Mouse (Mus musculus) midbrain, embryonic 11.5 days (tissue): Measurements from ENCODE around the gene Cga. TPM values are rescaled to one million over a fixed set of nuclear protein-coding genes. Genes with fewer than 3 reads are reported as not detected.

Source experiments
- ATAC-seq: fragments of 200-750 bp; cut with Nextera tagmentation; 2 replicates; pipeline ENCODE4 v1.8.0; 2017; ENCODE audit warnings: moderate TSS enrichment, moderate library complexity; ENCODE audit not compliant: low FRiP score
- DNase-seq: peaks from one replicate; pipeline ENCODE4 v3.0.0; 2015; ENCODE audit warnings: low spot score; ENCODE audit errors: missing footprints
- H3K27ac ChIP-seq: fragments of 300-500 bp; sonication (generic); 2 replicates; pipeline ENCODE4 v1.5.1; 2014; ENCODE audit warnings: low read depth, low read length
- H3K27me3 ChIP-seq: fragments of 300-500 bp; sonication (generic); 2 replicates; pipeline ENCODE4 v1.6.1; 2014; ENCODE audit warnings: mild to moderate bottlenecking, low read length, moderate library complexity, mixed read lengths; ENCODE audit not compliant: control insufficient read depth, insufficient read depth
- H3K36me3 ChIP-seq: fragments of 300-500 bp; sonication (generic); 2 replicates; pipeline ENCODE4 v1.6.1; 2014; ENCODE audit warnings: mild to moderate bottlenecking, low read length, moderate library complexity, mixed read lengths; ENCODE audit not compliant: control insufficient read depth, insufficient read depth
- H3K4me1 ChIP-seq: fragments of 300-500 bp; sonication (generic); 2 replicates; pipeline ENCODE4 v1.6.1; 2014; ENCODE audit warnings: low read length; ENCODE audit not compliant: control insufficient read depth, insufficient read depth
- H3K4me2 ChIP-seq: fragments of 300-500 bp; sonication (generic); 2 replicates; pipeline ENCODE4 v1.6.1; 2014; ENCODE audit warnings: mild to moderate bottlenecking, moderate library complexity
- H3K4me3 ChIP-seq: fragments of 300-500 bp; sonication (generic); 2 replicates; pipeline ENCODE4 v1.5.1; 2014; ENCODE audit warnings: low read depth, low read length
- H3K9ac ChIP-seq: fragments of 300-500 bp; sonication (generic); 2 replicates; pipeline ENCODE4 v1.6.1; 2014; ENCODE audit warnings: low read length
- H3K9me3 ChIP-seq: fragments of 300-500 bp; sonication (generic); 2 replicates; pipeline ENCODE4 v1.6.1; 2016; ENCODE audit warnings: low read length; ENCODE audit not compliant: control insufficient read depth
- WGBS: fragments of 180-500 bp; shearing (Covaris S2); extraction: QIAGEN DNeasy Blood & Tissue Kit; methylation state at CpG from one replicate; pipeline ENCODE4 v1.1.7; 2014; 5-methylcytosine and 5-hydroxymethylcytosine counted together
- polyA plus RNA-seq: library from polyadenylated mRNA; unstranded; fragments of >200 nt; fragmentation: Nextera tagmentation; extraction: Ambion mirVana; gene quantifications from 2 replicates; pipeline ENCODE4 v1.2.1, GENCODE M21; 2014

The Cga gene
- not detected in 2 replicates for polyA plus RNA-seq

DNA sequence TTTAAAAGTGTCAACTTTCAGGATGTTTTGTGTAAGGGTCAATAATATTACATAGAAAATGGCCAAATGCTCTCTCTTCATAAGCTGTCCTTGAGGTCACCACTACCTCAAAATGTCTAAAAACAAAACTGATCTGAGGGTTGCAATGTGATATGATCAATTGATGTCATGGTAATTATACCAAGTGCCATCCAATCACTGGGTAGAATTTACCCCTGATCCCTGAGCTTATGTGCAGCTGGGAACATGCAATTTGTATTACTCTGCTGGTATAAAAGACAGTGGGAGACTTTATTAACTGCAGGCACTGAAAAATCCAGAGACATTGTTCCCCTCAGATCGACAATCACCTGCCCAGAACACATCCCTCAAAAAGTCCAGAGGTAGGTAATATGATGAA, at the start of gene Cga:
Gene Cga (plus strand): TSS at position 301 of the 400 bp plus-strand sequence.
- Histone ChIP-seq H3K4me1 (no peaks in the 10 kb centered on the region), H3K27me3 (peaks cover 4% of the 10 kb centered on the region; the same call in 1 of the 2 replicates), H3K4me2 (no peak within 1 kb of the TSS), H3K4me3 (no peak within 1 kb of the TSS), H3K36me3 (no peaks in the 10 kb centered on the region), H3K27ac (no peak within 1 kb of the TSS), H3K9me3 (no peaks in the 10 kb centered on the region), H3K9ac (no peak within 1 kb of the TSS)
- WGBS = 83% methylated on average over 1 of the region's 1 CpGs
- DNase-seq (no peak), ATAC-seq (no peak)

- H3K4me1 ChIP-seq = 0 out of 2 replicates have a peak, but pooled peaks cover 2% of the 10 kb centered on the region
- H3K4me2 ChIP-seq = no peak overlapping the region
- H3K4me3 ChIP-seq = no peak overlapping the region
- no peak for ATAC-seq
- no peak overlapping the region for H3K9ac ChIP-seq
- WGBS = 97% methylated on average over 1 of the region's 1 CpGs
- H3K36me3 ChIP-seq = no peaks in the 10 kb centered on the region
- DNase-seq = no peak
- no peaks in the 10 kb centered on the region for H3K27me3 ChIP-seq
- H3K27ac ChIP-seq = no peak overlapping the region
- H3K9me3 ChIP-seq = no peaks in the 10 kb centered on the region
These were observed 49.7 kb upstream of the Cga start for GRCm38 (mm10) chr4:34843839-34844238.

GRCm38 (mm10) chr4:34847679-34848309, 45.8 kb upstream of the Cga start:
- DNase-seq = no peak
- no peaks in the 10 kb centered on the region for H3K27me3 ChIP-seq
- no peak overlapping the region for H3K9ac ChIP-seq
- no peaks in the 10 kb centered on the region for H3K4me1 ChIP-seq
- ATAC-seq = no peak
- no peak overlapping the region for H3K4me2 ChIP-seq
- H3K27ac ChIP-seq = no peak overlapping the region
- 95% methylated on average over 6 of the region's 6 CpGs for WGBS
- H3K36me3 ChIP-seq = 0 out of 2 replicates have a peak, but pooled peaks cover 2% of the 10 kb centered on the region
- no peak overlapping the region for H3K4me3 ChIP-seq
- H3K9me3 ChIP-seq = no peaks in the 10 kb centered on the region

DNA sequence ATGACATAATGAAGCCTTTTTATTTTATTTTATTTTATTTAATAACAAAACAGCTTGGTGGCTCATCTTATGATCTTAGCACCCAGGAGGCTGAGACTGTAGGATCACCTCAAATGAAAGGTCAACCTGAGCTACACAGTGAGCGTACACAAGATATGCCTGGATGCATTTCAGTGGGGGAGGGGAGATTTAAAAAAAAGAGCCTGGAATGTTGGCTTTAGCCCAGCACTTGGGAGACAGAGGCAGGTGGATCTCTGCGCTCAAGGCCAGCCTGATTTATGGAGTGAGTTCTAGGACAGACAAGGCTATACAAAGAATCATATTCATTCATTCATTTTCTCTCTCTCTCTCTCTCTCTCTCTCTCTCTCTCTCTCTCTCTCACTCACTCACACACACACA, 43.4 kb upstream of the Cga start:
- no peaks in the 10 kb centered on the region for H3K27me3 ChIP-seq
- H3K9ac ChIP-seq = no peak overlapping the region
- no peaks in the 10 kb centered on the region for H3K9me3 ChIP-seq
- ATAC-seq (no peak), DNase-seq (no peak)
- no peaks in the 10 kb centered on the region for H3K4me1 ChIP-seq
- H3K4me3 ChIP-seq = no peak overlapping the region
- no peak overlapping the region for H3K4me2 ChIP-seq
- no peak overlapping the region for H3K27ac ChIP-seq
- 94% methylated on average over 2 of the region's 2 CpGs for whole genome bisulfite sequencing
- H3K36me3 ChIP-seq = 0 out of 2 replicates have a peak, but pooled peaks cover 2% of the 10 kb centered on the region

- Histone ChIP-seq H3K4me2 (no peak overlapping the region), H3K27me3 (no peaks in the 10 kb centered on the region), H3K4me1 (no peaks in the 10 kb centered on the region), H3K9ac (no peak overlapping the region), H3K9me3 (no peaks in the 10 kb centered on the region), H3K36me3 (0 out of 2 replicates have a peak, but pooled peaks cover 2% of the 10 kb centered on the region), H3K27ac (no peak overlapping the region), H3K4me3 (no peak overlapping the region)
- ATAC-seq = no peak
- DNase-seq = no peak
- 96% methylated on average over 7 of the region's 7 CpGs for WGBS
These were observed 41.5 kb upstream of the Cga start for GRCm38 (mm10) chr4:34852051-34852450.

DNA sequence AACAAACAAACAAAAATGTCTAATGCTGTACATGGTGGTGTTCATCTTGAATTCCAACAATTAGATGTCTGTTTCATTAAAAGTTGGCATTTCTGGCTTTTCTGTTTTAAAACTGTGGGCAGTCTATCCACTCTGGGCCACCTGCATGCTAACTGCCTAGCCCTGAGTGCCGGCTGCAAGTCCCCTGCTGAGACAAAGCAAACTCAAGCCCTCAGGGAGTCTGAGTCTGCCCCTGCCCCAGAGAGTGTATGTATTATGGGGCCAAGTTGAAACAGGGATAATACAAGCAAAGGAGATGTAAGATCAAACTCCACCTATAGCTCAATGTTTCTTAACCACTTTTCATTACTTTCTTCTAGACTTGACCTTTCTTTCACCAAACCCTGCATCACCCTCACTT, 37.6 kb upstream of the Cga start:
- ATAC-seq (no peak), DNase-seq (no peak)
- 0 out of 2 replicates have a peak, but pooled peaks cover 1% of the 10 kb centered on the region for H3K36me3 ChIP-seq
- WGBS = 35% methylated on average over 1 of the region's 1 CpGs
- no peak overlapping the region for H3K27ac ChIP-seq
- H3K4me1 ChIP-seq = no peaks in the 10 kb centered on the region
- no peaks in the 10 kb centered on the region for H3K9me3 ChIP-seq
- no peaks in the 10 kb centered on the region for H3K27me3 ChIP-seq
- no peak overlapping the region for H3K4me3 ChIP-seq
- no peak overlapping the region for H3K4me2 ChIP-seq
- H3K9ac ChIP-seq = no peak overlapping the region

DNA sequence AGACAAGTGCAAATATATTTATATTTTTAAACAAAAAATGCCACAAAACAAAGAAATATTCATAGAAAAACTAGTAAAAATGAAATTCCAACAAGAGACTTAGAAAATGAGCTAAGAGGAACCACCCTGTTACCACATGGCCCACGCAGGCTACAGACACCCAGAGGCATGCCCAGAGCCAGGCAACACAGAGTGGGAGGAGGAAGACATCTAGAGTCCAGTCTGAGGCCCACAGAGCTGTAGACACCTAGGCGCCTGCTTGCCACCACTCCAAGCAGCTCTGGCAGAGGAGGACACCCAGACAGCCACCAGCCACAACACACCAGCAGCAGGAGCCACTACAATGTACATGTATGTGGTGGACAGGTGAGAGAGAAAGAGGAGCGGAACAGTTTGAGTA, 34.7 kb upstream of the Cga start:
- H3K27me3 ChIP-seq = no peaks in the 10 kb centered on the region
- no peaks in the 10 kb centered on the region for H3K4me1 ChIP-seq
- ATAC-seq (no peak), DNase-seq (no peak)
- no peak overlapping the region for H3K27ac ChIP-seq
- H3K9ac ChIP-seq = no peak overlapping the region
- no peaks in the 10 kb centered on the region for H3K9me3 ChIP-seq
- H3K36me3 ChIP-seq = no peaks in the 10 kb centered on the region
- H3K4me3 ChIP-seq = no peak overlapping the region
- 93% methylated on average over 3 of the region's 3 CpGs for WGBS
- H3K4me2 ChIP-seq = no peak overlapping the region

GRCm38 (mm10) chr4:34859416-34859815, 34.2 kb upstream of the Cga start:
- ATAC-seq (no peak), DNase-seq (no peak)
- WGBS = 89% methylated on average over 3 of the region's 3 CpGs
- H3K4me2 ChIP-seq = no peak overlapping the region
- H3K9me3 ChIP-seq = no peaks in the 10 kb centered on the region
- H3K27ac ChIP-seq = no peak overlapping the region
- H3K4me1 ChIP-seq = no peaks in the 10 kb centered on the region
- H3K9ac ChIP-seq = no peak overlapping the region
- no peaks in the 10 kb centered on the region for H3K27me3 ChIP-seq
- H3K36me3 ChIP-seq = no peaks in the 10 kb centered on the region
- no peak overlapping the region for H3K4me3 ChIP-seq

DNA sequence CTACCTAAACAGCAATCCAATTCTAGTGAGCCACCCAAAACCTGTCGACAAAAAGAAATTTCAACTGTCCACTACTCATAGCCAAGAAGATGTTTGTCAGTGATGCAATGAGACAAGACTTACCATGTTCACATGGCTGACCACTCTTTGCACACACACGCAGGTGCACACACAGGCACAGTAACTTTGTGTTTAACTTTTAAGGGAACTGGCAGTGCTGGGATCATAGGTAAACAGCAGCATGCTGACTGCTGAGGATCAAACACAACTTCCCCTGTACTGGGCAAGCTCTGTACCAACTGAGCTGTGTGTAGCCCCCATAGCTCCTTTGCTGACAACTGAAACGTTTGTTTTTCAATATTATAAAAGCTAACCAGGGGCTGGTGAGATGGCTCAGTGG, 32.1 kb upstream of the Cga start:
- Histone ChIP-seq H3K4me3 (no peak overlapping the region), H3K27ac (no peak overlapping the region), H3K27me3 (no peaks in the 10 kb centered on the region), H3K9ac (no peak overlapping the region), H3K9me3 (no peaks in the 10 kb centered on the region), H3K4me1 (no peaks in the 10 kb centered on the region), H3K36me3 (no peaks in the 10 kb centered on the region), H3K4me2 (no peak overlapping the region)
- 94% methylated on average over 3 of the region's 3 CpGs for WGBS
- ATAC-seq = no peak
- DNase-seq = no peak
